Mouse (Mus musculus): ENCODE results near the gene Tsga10ip.
"Not testable (repeated sequence)": the region's sequence is repeated elsewhere in the genome, so short reads cannot be mapped to it uniquely, and the experiment has no call there.

Tsga10ip gene

GRCm38 (mm10) chr19:5423561-5423960 lies 21.2 kb upstream of the Tsga10ip start:
- peak; percentile 95 for DNase-seq

DNA sequence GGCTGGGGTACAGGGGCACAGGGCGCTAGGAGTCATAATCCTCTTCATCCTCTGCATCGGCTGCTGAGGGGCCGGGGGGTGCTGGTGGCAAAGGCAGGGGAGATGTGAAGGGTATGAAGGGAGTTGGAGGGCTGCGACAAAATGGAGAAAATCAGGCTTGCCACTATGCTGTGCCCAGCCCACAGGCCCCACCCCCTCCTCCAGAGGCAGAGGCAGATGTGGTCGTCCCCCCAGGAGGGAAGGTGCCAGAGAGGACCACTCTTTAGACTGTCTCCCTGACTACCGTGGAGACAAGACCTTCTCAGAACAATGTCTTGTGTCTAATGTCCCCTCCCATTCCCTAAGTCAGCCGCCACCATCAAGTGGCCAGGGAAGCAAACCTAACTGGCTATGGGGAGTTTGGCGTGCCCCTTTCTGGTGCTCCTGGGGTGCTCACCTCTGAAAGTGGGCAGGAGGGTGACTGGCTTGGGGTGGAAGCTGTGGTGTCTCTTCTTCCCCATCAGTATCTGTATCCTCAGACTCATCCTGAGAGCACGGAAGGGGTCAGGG lies 20.6 kb upstream of the Tsga10ip start:
- DNase-seq, result peak; percentile 95

DNA sequence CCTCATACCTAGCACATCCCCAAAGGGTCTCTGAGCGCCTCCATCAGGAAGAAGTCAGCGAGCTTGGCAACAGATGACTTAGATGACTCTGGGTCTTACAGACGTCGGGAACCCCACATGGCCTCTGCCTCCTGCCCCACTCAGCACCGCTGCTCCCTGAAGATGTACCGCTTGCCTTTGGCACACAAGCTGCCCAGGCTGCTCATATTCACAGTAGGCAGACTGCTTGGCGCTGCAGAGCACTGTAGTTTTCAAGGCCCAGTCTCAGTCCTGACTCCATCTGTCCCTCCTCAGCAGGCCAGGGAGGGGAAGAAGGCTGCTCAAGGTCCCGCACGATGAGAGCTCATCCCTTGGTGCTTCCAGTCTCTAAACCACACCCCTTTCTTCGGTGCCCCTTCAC lies 19.9 kb upstream of the Tsga10ip start:
- DNase-seq, result peak; percentile 94

DNA sequence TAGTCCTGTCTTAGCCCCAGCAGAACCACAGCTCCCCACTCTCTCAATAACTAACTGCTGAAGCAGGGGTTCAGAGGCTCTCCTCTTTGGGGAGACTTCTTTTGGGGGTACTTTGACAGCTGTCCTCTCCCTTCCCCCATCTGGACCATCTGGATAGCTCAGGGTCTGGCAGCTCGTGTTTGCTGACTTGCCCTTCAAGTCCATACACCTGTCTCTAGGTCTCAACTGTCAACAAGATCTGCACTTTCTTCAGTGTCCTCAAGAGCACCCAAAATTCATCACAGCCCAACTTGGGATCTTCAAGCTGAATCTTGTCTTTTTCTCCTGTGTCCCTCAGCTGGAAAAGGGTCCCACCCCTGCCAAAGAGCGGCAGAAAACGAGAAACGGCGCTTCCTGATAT lies 19.5 kb upstream of the Tsga10ip start:
- DNase-seq, result no peak

DNA sequence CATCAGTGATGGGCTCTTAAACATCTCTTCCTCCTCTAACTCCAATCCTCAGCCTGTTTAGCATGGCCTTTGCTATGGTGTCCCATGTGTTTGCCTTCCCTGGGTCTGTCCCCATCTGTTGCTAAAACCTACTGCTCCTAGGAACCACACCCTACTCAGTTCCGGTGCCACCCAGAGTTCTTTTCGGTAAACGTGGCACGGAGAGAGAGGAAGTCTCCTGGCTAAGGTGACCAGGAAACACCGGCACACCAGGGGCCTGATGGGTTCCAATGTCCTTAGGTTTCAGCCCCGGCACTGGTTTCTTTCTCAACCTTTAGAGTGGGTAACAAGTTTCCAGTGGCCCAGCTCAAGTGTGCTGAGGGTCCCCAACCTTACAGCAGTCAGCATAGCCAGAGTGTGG lies 18.3 kb upstream of the Tsga10ip start:
- peak; percentile 91 for DNase-seq

DNA sequence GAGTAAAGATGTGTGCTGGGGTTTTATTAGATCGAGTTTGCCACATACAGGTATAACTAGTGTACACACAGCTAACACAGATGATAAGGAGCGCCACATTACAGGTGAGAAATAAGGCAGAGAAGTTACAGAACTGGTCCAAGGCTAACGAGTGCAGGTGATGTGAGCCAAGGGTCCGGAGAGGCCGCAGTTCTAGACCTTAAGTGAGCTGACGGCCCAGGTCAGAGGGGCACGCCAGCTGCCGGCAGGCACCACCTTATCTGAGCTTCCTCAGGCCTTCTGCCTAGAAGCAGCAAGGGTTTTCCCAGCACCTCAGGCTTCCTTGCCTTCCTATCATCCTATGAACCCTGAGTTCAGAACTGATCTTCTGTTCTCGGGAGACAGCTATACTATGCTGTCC lies 17.3 kb upstream of the Tsga10ip start:
- peak; percentile 91 for DNase-seq

DNA sequence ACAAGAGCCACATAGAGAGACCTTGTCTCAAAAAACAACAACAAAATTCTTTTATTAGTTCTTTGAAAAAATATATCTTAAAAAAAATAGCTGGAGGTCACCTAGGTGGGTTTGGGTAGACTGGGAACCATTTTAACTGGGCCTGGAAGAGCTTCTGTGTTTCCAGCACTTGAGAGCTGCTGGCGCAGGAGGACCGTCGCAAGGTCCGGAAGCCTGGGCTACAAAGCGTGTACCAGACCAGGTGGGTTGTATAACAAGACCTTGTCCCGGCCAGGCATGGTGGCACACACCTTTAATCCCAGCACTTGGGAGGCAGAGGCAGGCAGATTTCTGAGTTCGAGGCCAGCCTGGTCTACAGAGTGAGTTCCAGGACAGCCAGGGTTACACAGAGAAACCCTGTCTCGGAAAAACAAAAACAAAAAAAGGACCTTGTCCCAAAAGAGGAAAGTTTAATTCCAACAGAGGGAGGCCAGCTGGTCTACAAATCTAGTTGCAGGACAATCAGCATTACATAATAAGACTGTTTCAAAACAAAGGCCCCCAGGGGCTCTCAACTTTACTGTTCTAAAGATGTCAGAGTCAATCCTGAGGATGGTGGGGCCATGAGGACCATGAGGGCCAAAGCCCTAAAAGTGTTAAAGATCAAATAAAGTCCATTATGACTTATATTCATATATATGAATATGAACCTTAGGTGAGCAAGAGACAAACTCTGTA lies 16.6 kb upstream of the Tsga10ip start:
- peak; percentile 96 for DNase-seq

DNA sequence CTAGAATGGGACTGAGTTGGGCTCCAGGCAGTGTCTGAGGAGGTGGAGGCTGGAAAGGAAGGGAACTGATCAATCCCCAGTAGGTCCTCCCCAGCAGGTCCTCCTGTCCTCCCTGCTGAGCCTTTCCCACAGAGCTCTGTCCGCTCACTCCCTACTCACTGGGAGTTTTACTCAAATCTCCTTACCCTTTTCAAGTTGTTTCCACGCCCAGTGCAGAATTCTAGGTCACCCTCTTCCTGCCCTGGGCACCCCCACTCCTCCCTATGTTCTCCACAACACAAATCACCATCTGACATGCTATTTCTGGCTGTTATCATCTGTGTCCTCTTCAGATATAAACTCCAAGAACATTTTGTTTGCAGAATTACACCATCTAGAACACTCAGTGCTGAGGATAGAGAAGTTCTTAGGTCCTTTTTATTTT lies 12.2 kb upstream of the Tsga10ip start:
- peak; percentile 99 for DNase-seq

DNA sequence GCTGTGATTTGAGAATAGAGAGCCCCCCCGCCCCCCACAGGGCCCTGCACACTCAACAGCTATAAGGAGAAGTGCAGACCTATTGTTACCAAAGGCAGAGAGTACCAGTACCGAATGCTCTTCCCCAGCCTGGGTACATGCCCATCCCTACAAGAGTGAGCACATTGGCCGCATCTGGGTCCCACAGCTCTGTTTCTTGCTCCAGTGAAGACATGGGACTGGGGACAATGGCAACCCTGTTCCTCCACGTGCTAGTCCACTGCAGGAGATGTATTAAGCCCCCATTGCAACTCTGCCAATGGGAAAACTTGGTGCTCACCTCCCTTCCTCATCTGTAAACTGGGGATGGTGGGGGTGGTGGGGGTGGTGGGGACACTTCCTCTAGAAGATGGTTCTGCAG lies 11.5 kb upstream of the Tsga10ip start:
- peak; percentile 93 for DNase-seq

- DNase-seq, result peak; percentile 98
These were observed 9.6 kb upstream of the Tsga10ip start for GRCm38 (mm10) chr19:5411961-5412360.

GRCm38 (mm10) chr19:5410641-5411040 lies 8.3 kb upstream of the Tsga10ip start:
- DNase-seq, result no peak

- DNase-seq, result peak; percentile 97
These were observed 6.7 kb upstream of the Tsga10ip start for GRCm38 (mm10) chr19:5409068-5409467.

- peak; percentile 97 for DNase-seq
These were observed 6.0 kb upstream of the Tsga10ip start for GRCm38 (mm10) chr19:5408057-5409001.

GRCm38 (mm10) chr19:5407133-5407532 lies 4.8 kb upstream of the Tsga10ip start:
- DNase-seq, result peak; percentile 96

DNA sequence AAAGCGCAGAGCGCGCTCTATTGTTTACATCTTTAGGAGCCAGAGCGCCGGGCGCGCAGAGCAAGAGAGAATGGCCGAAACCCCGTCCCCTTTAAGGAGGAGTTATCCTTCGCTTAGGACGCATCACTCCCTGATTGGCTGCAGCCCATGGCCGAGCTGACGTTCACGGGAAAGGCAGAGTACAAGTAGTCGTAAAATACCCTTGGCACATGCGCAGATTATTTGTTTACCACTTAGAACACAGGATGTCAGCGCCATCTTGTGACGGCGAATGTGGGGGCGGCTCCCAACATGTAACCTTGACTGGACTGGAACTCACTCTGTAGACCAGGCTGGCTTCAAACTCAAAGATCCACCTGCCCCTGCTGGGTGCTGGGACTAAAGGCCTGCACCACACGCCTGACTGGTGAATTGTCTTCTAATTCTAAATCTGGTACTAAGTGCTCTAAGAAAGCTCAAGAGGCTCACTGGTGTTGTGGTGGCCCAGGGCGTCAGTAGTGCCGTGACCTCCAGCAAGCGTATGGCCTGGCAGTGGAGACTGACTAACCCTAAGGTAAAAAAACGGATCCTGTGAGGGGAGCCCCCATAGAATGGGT lies 4.3 kb upstream of the Tsga10ip start:
- peak; percentile 98 for DNase-seq

- no peak for DNase-seq
These were observed 3.6 kb upstream of the Tsga10ip start for GRCm38 (mm10) chr19:5405924-5406323.

GRCm38 (mm10) chr19:5401073-5401472 lies 1.3 kb downstream of the Tsga10ip start:
- DNase-seq, result not testable (repeated sequence)

DNA sequence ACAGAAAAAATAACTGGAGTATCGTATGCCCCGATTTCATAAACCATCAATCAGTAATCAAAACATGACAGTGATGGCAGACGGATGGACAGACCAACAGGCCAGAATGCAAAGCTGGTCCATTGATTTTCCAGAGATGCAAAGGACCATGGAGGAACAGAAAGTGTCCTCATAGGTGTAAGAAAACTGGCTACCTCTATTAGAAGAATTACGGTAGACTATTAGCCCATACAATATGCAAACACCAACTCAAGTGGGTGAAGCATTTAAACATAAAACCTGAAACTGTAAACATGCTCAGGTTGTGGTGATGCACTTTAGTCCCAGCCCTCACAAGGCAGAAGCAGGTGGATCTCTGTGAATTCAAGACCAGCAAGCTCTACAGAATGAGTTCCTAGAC lies 7.0 kb downstream of the Tsga10ip start:
- DNase-seq, result no peak

DNA sequence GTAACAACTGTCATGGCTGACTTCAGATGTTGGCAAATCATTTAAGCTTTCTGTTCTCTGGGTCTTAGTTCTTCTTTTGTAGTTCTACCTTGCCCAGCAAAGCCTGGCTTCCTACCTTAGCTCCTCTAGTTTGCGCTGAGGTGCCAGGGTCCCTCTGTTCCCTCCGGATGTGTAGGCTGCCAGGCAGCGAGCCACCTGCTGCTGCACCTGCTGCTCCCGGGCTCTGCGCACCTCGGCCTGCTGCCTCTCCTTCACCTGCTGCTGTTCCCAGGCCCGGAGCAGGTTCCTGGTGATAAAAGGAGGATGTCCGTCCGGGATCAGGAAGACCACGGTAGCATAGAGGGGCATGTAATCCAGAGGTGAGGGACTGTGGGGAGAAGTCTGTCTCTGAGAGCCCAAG lies 8.2 kb downstream of the Tsga10ip start:
- no peak for DNase-seq

DNA sequence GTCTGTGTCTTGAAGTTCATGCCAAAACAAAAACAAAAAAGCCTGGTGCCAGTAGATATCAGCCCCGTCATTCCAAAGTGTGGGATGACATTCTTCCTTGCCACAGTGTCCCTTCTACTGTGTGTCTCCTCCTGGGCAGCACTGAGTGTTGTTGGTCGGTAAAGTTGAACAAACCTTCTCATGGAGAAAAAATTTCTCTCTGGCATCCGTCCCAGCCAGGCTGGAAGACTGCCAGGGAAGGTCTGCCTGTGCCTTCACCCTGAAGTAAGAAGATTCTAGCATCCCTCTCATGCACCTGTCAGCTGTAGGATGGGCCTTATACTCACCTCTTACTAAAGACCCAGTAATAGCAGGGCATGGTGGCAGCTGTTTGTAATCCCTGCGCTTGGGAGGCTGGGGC lies 9.4 kb downstream of the Tsga10ip start:
- no peak for DNase-seq

DNA sequence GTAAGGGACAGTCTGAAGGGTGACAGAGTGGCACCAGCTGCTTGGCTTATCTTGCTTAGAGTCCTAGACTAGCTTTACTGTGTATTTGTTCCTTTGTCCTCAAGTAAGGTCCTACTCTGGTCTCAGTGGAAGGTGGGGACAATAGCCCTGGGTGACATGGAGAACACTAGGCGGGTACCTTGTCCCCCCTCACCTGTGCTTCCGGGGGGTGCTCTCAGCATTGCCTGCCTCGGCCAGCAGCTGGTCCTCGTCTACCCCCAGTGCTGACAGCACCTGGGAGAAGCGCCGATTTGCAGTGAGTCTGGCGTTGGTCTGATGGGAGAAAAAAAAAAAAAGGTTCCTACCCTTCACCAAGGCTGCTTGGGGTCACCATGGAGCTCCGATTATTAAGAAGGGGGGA lies 11.9 kb downstream of the Tsga10ip start:
- no peak for DNase-seq

DNA sequence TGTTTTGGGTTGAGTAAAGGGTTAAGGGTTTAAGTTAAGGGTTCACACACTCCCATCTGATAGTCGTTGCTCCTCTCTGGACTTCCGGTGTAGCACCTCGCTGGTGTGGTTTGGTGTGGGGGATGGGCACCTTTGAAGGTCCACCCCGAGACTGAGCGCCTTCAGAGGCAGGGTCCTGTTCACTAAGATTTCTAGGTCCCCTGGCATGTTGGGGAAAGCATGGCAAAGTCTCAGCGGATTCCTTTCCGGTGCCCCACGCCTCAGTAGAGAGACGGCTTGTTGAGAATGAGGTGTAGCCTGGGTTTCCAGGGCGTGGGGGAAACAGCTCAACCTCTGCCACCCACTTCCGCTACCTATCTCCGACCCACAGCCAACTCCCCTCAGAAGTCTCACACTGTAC lies 12.7 kb downstream of the Tsga10ip start:
- DNase-seq, result peak; percentile 95

- DNase-seq, result peak; percentile 100
These were observed 13.6 kb downstream of the Tsga10ip start, which contains the start of gene Sart1 for GRCm38 (mm10) chr19:5388588-5389242. Sart1 (minus strand) TSS chr19:5388703.

Measured in heart, adult 11 months (tissue).